Mouse (Mus musculus) lung, postnatal 4 days (tissue): Measurements from ENCODE around the gene Olfr649.

ENCODE experiments used
- DNase-seq, 2 experiments: peaks; one replicate each; pipeline ENCODE4 v3.0.0; 2021

Olfr649 gene

DNA sequence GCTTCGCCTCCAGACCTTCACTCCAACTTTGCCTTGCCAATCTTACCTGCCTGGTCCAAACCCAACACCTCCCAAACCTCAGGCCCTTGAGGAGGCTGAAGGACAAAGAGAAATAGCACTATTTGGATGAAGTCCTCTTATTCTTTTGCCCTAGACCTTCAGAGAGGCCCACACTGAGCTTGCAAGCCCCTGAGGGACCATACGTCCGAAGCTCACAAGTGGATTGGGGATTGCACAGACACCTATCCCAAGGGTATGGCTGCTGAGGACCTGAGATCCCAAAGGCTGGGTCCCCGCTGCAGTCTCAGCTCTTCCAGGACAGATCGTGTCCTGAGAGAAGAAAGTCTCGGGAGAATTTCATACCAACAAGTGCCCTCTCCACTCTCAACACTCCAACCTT is at the start of gene Olfr649:
Gene Olfr649 (minus strand): TSS at position 101 of the 400 bp plus-strand sequence.
- DNase-seq: no peak

DNA sequence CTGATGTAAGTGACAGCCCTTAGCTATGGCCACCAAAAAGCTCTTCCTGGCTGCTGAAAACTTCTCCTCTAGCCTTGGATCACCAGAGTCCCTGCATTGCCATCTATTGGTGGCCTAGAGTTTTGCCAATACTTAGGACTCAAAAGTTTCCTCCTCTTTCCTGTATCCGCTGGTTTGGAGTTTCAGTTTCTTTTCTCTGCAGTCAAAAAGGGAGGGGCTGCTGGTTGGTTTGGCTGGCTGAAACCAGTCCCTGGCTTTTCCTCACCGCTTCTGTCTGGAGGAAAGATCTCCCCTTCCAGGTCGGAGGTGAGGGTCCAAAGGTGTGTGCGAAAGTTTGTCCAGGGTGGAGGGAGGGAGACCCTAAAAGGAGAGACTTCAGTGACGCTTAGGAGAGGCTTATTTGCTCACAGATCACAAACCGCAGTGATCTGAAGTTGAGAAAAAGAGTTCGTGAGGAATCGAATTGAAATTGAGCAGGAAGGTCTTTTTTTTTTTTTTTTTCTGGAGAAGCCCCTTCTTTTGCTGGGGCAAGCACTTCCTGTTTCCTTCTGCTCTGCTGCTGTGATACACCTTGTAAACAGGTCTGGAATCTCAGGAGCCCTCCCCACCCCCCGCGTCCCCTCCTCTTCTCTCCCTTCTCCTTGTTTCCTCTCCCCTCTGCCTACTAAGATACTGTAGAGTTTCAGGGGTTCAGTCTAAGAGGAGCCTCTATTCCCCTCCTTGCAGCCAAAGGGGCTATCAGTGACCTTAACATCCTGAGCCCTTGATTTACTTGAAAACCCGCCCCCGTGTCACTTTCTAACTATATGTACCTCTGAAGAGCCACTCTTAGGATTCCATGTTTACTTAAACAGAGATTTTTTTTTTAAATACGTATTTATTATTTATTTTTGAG is 48.7 kb upstream of the Olfr649 start, which contains the start of gene Trim34a:
Gene Trim34a (plus strand): TSS at position 171 of the 895 bp plus-strand sequence.
- DNase-seq: peak; percentile 34 to 71

- DNase-seq: no peak
These were observed 47.8 kb upstream of the Olfr649 start for GRCm38 (mm10) chr7:104243616-104244015.

- no peak for DNase-seq
These were observed 45.1 kb upstream of the Olfr649 start for GRCm38 (mm10) chr7:104240857-104241256.

DNA sequence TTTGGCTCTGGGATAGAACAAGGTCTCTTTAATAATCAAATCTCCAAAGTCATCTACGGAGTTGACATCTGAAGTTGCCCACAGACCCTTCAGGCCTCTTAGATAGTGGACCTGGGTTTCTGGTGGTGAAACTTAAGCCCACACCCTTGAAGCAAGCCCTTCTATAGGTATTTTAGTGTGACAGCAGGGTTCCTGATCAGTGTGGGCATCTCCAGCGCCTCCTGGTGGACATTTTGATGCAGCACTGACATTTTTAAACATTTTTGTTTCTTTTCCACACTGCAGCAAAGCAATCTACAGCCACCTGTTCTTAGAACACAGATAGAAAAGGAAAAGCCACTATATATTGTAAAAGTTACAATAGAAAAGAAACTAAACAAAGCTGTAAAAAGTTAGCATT is 35.4 kb upstream of the Olfr649 start:
- peak in 1 of 2 experiments; percentile 52 for DNase-seq

GRCm38 (mm10) chr7:104218701-104219569 is 23.1 kb upstream of the Olfr649 start, which contains the start of gene Trim6:
TSS of gene Trim6 (plus strand) at chr7:104218793.
- peak; percentile 81 to 86 for DNase-seq

- no peak for DNase-seq
These were observed 22.1 kb upstream of the Olfr649 start for GRCm38 (mm10) chr7:104217881-104218280.

GRCm38 (mm10) chr7:104216011-104216535 is 20.3 kb upstream of the Olfr649 start:
- no peak for DNase-seq

DNA sequence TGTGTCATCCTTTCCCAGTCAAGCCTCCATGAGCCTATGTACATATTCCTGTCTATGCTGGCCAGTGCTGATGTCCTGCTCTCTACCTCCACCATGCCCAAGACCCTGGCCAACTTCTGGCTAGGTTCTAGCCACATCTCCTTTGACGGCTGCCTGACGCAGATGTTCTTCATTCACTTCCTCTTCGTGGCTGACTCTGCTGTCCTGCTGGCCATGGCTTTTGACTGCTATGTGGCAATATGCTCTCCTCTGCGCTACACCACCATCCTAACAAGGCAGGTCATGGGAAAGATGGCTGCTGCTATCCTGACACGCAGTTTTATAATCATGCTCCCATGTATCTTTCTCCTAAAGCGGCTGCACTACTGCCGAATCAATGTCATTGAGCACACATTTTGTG is 10.4 kb upstream of the Olfr649 start:
- DNase-seq: peak; percentile 26 to 27

DNA sequence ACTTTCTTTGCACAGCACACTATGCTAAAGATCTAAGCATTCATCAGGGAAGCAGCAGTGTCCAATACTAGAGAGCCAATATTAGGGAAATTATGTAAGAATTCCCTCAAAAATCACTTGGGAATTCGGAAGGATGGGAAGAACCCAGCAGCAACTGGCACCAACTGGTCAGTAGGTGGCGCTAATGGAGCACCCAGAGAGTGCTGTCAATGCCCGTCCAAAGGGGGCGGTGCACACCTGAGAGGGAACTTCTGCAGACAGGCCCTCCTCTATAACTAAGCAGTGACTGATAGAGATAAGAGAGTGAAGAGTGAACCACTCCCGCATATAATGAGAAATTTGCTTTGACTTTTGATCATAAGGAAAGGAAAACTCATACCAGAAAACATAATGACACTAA is 4.0 kb upstream of the Olfr649 start:
- DNase-seq: peak; percentile 60 to 77

GRCm38 (mm10) chr7:104191275-104191674 is 4.5 kb downstream of the Olfr649 start:
- no peak for DNase-seq

- DNase-seq: no peak
These were observed 12.5 kb downstream of the Olfr649 start, which contains the start of gene Olfr648 for GRCm38 (mm10) chr7:104183292-104183691. TSS of gene Olfr648 (minus strand) at chr7:104183392.

DNA sequence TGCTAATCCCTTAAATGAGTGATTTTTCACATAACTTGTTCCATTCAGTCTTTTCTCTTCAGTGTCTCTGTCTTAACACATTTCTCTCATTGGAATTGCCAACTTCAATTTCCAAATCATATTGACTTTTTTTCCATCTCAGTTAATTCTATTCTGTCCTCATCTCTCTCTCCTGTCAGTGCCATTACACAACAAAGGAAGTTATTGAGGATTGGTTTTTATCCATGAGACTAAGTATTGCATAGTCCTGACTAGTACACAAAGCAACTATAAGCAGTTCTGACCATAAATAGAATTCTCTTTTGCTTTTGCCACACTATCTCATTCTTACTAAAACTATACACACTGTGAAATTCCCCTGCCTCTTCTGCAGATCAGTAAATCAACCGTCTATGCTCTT is 16.7 kb downstream of the Olfr649 start:
- no peak for DNase-seq

DNA sequence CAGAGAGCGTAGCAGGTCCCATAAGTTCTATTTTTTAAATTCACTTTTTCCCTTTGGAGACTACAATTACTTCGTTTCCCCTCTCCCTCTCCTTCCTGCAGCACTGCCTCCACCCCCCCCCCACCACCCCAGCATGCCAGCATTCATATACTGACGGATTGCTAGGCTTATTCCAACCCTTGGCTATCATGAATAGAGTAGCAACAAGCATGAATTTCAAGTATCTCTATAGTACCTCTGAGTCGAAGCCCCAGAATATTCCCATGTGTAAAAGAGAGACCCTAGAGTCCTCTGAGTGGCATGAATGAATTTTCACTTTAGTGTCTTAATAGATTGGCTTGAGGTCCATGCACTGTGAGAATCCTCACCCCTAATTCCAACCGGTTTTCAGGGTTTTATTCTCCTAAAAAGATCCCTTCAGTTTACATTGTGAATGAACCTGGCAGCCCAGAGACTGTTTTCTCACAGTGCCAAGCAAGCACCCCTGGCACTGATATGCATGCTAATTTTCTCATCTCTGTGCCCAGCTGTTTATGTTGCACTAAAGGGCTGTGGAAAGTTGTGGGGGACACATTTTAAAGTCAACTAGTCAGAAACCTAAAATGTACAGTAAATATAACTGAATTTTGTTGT is 17.2 kb downstream of the Olfr649 start:
- DNase-seq: no peak

DNA sequence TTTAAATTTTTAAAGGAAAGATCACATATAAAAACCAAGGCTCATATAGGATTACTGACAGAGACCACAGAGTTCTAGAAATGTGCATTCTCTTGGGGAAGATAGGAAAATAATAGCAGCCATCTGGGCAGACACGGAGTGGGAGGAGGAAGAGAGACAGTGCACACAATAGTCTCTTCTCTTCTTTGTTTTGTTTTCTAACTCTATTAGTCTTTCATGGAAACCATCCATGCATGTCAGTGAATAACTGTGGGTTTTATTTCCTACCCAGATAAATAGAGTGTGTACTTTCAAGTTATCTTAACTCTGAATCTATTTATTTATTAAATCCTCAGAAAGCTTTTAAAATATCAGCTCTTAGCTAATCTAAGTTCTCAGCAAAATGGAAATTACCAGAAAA is 20.7 kb downstream of the Olfr649 start:
- no peak for DNase-seq

- no peak for DNase-seq
These were observed 26.1 kb downstream of the Olfr649 start for GRCm38 (mm10) chr7:104169634-104170204.

- DNase-seq: no peak
These were observed 28.7 kb downstream of the Olfr649 start for GRCm38 (mm10) chr7:104167105-104167504.

- DNase-seq: no peak
These were observed 45.3 kb downstream of the Olfr649 start, which contains the start of gene Ubqlnl for GRCm38 (mm10) chr7:104150456-104150855. TSS of gene Ubqlnl (minus strand) at chr7:104150556.

- no peak for DNase-seq
These were observed 52.6 kb downstream of the Olfr649 start, which contains the start of gene Ubqln3 for GRCm38 (mm10) chr7:104143179-104143578. TSS of gene Ubqln3 (minus strand) at chr7:104143279.
